Mouse (Mus musculus): ENCODE data around the gene St7. TPM values are rescaled to one million over a fixed set of nuclear protein-coding genes. Genes with fewer than 3 reads are reported as not detected.

Gene St7
- polyA plus RNA-seq, 1 experiment, result 8.4 TPM

GRCm38 (mm10) chr6:17905776-17906175, 213.0 kb downstream of the St7 start:
- no peak for TF ChIP-seq POLR2A (IDR thresholded peaks at IDR 0.05; ENCODE audit: insufficient read length, low read depth)
- TF ChIP-seq POLR2AphosphoS2 (IDR thresholded peaks at IDR 0.05; ENCODE audit: insufficient read length, low read depth), result no peak
- TF ChIP-seq USF1 (IDR thresholded peaks at IDR 0.05; ENCODE audit: low read depth), result no peak
- no peak for TF ChIP-seq REST (IDR thresholded peaks at IDR 0.05; ENCODE audit: insufficient read depth, insufficient read length)
- no peak for TF ChIP-seq TCF12 (IDR thresholded peaks at IDR 0.05; ENCODE audit: insufficient read depth, poor library complexity, severe bottlenecking)
- no peak for TF ChIP-seq MYOG (IDR thresholded peaks at IDR 0.05; ENCODE audit: control insufficient read depth in 1 of 3, insufficient read depth in 1 of 3, insufficient read length in 2 of 3, low read depth in 2 of 3)
- no peak for TF ChIP-seq E2F4 (IDR thresholded peaks at IDR 0.05; ENCODE audit: insufficient read depth)
- Histone ChIP-seq H3K27me3 (ENCODE audit: control insufficient read depth, insufficient read depth, insufficient read length) (no peaks in the 10 kb centered on the region), H3K36me3 (ENCODE audit: control insufficient read depth, insufficient read depth) (no peaks in the 10 kb centered on the region), H3K4me3 (no peak overlapping the region), H3K4me2 (ENCODE audit: low read depth) (no peak overlapping the region), H3K79me2 (ENCODE audit: control insufficient read depth, insufficient read depth) (no peaks in the 10 kb centered on the region), H3ac (ENCODE audit: control insufficient read depth, insufficient read length) (no peak overlapping the region)

- no peaks in the 10 kb centered on the region for H3K36me3 ChIP-seq (ENCODE audit: control insufficient read depth, insufficient read depth)
These were observed 213.6 kb downstream of the St7 start for GRCm38 (mm10) chr6:17906289-17906688.

GRCm38 (mm10) chr6:17912312-17912711, 219.6 kb downstream of the St7 start:
- no peaks in the 10 kb centered on the region for H3K79me2 ChIP-seq (ENCODE audit: control insufficient read depth, insufficient read depth)
- TF ChIP-seq MYOD1 (IDR thresholded peaks at IDR 0.05; ENCODE audit: control insufficient read depth in 1 of 3, insufficient read length in 2 of 3, low read depth in 2 of 3) (no peak), REST (IDR thresholded peaks at IDR 0.05; ENCODE audit: insufficient read depth, insufficient read length) (no peak), MAX (IDR thresholded peaks at IDR 0.05; ENCODE audit: low read depth) (no peak), POLR2AphosphoS2 (IDR thresholded peaks at IDR 0.05; ENCODE audit: insufficient read length, low read depth) (no peak), TCF12 (IDR thresholded peaks at IDR 0.05; ENCODE audit: insufficient read depth, poor library complexity, severe bottlenecking) (no peak), E2F4 (IDR thresholded peaks at IDR 0.05; ENCODE audit: insufficient read depth) (no peak), TCF3 (IDR thresholded peaks at IDR 0.05; ENCODE audit: insufficient read length, low read depth) (no peak), CEBPB (IDR thresholded peaks at IDR 0.05; ENCODE audit: insufficient read depth, poor library complexity, severe bottlenecking) (no peak), POLR2A (IDR thresholded peaks at IDR 0.05; ENCODE audit: insufficient read length, low read depth) (no peak), MYOG (IDR thresholded peaks at IDR 0.05; ENCODE audit: control insufficient read depth in 1 of 3, insufficient read depth in 1 of 3, insufficient read length in 2 of 3, low read depth in 2 of 3) (no peak)
- H3K36me3 ChIP-seq (ENCODE audit: control insufficient read depth, insufficient read depth), result no peaks in the 10 kb centered on the region
- H3K27me3 ChIP-seq (ENCODE audit: control insufficient read depth, insufficient read depth, insufficient read length), result no peaks in the 10 kb centered on the region
- H3K4me2 ChIP-seq (ENCODE audit: low read depth), result no peak overlapping the region
- H3ac ChIP-seq (ENCODE audit: control insufficient read depth, insufficient read length), result no peak overlapping the region
- no peak overlapping the region for H3K4me3 ChIP-seq

More at GRCm38 (mm10) chr6:17906289-17906688, 213.6 kb downstream of the St7 start:
- TF ChIP-seq E2F4 (IDR thresholded peaks at IDR 0.05; ENCODE audit: insufficient read depth) (no peak), USF1 (IDR thresholded peaks at IDR 0.05; ENCODE audit: low read depth) (no peak)
- Histone ChIP-seq H3K27me3 (ENCODE audit: control insufficient read depth, insufficient read depth, insufficient read length) (no peaks in the 10 kb centered on the region), H3ac (ENCODE audit: control insufficient read depth, insufficient read length) (no peak overlapping the region), H3K4me2 (ENCODE audit: low read depth) (no peak overlapping the region), H3K4me3 (no peak overlapping the region), H3K79me2 (ENCODE audit: control insufficient read depth, insufficient read depth) (no peaks in the 10 kb centered on the region)

- Histone ChIP-seq H3K27me3 (ENCODE audit: control insufficient read depth, insufficient read depth, insufficient read length) (no peaks in the 10 kb centered on the region), H3K36me3 (ENCODE audit: control insufficient read depth, insufficient read depth) (no peaks in the 10 kb centered on the region), H3K79me2 (ENCODE audit: control insufficient read depth, insufficient read depth) (no peaks in the 10 kb centered on the region), H3K4me2 (ENCODE audit: low read depth) (no peak overlapping the region), H3ac (ENCODE audit: control insufficient read depth, insufficient read length) (no peak overlapping the region), H3K4me3 (no peak overlapping the region)
- TF ChIP-seq MYOD1 (IDR thresholded peaks at IDR 0.05; ENCODE audit: control insufficient read depth in 1 of 3, insufficient read length in 2 of 3, low read depth in 2 of 3), result no peak
- TF ChIP-seq SRF (IDR thresholded peaks at IDR 0.05; ENCODE audit: control insufficient read depth, insufficient read length, low read depth), result no peak
- TF ChIP-seq TCF12 (IDR thresholded peaks at IDR 0.05; ENCODE audit: insufficient read depth, poor library complexity, severe bottlenecking), result no peak
- no peak for TF ChIP-seq TCF3 (IDR thresholded peaks at IDR 0.05; ENCODE audit: insufficient read length, low read depth)
- no peak for TF ChIP-seq CEBPB (IDR thresholded peaks at IDR 0.05; ENCODE audit: insufficient read depth, poor library complexity, severe bottlenecking)
- TF ChIP-seq E2F4 (IDR thresholded peaks at IDR 0.05; ENCODE audit: insufficient read depth), result no peak
These were observed 220.1 kb downstream of the St7 start for GRCm38 (mm10) chr6:17912825-17913224.

DNA sequence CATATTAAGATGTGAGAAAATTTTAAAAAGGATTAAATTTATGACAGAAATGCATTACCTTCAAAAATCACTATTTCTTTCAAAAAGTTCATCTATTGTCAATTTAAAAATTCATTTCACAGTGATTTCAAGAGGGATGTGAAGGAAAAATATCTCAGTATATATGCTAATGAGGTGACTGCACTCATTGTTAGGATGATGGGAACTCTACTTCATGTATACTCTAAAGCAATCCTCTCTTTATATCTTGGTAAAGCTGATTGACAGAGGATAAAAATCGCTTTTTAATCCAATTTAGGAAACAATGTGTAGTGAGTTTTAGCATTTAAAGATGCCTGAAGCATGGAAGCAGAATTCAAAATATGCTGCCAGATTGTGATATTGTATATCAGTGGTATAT, 220.6 kb downstream of the St7 start:
- Histone ChIP-seq H3K36me3 (ENCODE audit: control insufficient read depth, insufficient read depth) (no peaks in the 10 kb centered on the region), H3K4me3 (no peak overlapping the region), H3K79me2 (ENCODE audit: control insufficient read depth, insufficient read depth) (no peaks in the 10 kb centered on the region), H3ac (ENCODE audit: control insufficient read depth, insufficient read length) (no peak overlapping the region), H3K27me3 (ENCODE audit: control insufficient read depth, insufficient read depth, insufficient read length) (no peaks in the 10 kb centered on the region), H3K4me2 (ENCODE audit: low read depth) (no peak overlapping the region)
- TF ChIP-seq POLR2AphosphoS2 (IDR thresholded peaks at IDR 0.05; ENCODE audit: insufficient read length, low read depth), result no peak
- TF ChIP-seq TCF3 (IDR thresholded peaks at IDR 0.05; ENCODE audit: insufficient read length, low read depth), result no peak

DNA sequence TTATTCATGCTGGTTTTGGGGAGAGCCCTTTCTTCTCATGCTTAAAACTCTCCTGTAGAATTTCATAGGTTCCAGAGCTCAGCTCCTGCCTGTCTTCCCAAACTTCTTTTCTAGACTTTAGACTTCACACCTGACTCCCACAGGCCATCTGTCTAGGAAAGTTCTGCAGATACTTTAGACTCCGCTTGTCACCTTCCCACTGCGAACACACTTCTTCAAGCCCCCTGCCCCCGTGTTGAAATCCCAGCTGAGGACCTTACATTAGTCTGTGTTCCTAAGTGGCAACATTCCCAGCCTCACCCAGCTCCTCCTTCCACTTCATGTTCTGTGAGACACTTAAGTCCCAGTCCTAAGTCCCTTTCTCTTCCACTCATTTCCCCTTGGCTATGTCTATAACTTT, 221.6 kb downstream of the St7 start:
- no peak for TF ChIP-seq MAX (IDR thresholded peaks at IDR 0.05; ENCODE audit: low read depth)
- TF ChIP-seq CEBPB (IDR thresholded peaks at IDR 0.05; ENCODE audit: insufficient read depth, poor library complexity, severe bottlenecking), result no peak
- no peak for TF ChIP-seq POLR2A (IDR thresholded peaks at IDR 0.05; ENCODE audit: insufficient read length, low read depth)
- TF ChIP-seq USF1 (IDR thresholded peaks at IDR 0.05; ENCODE audit: low read depth), result no peak
- Histone ChIP-seq H3K79me2 (ENCODE audit: control insufficient read depth, insufficient read depth) (no peaks in the 10 kb centered on the region), H3K4me2 (ENCODE audit: low read depth) (no peak overlapping the region), H3K36me3 (ENCODE audit: control insufficient read depth, insufficient read depth) (no peaks in the 10 kb centered on the region), H3ac (ENCODE audit: control insufficient read depth, insufficient read length) (no peak overlapping the region), H3K27me3 (ENCODE audit: control insufficient read depth, insufficient read depth, insufficient read length) (no peaks in the 10 kb centered on the region), H3K4me3 (no peak overlapping the region)
